16 mouse cellular contexts compared by ENCODE assay signal in the genomic region with DNA sequence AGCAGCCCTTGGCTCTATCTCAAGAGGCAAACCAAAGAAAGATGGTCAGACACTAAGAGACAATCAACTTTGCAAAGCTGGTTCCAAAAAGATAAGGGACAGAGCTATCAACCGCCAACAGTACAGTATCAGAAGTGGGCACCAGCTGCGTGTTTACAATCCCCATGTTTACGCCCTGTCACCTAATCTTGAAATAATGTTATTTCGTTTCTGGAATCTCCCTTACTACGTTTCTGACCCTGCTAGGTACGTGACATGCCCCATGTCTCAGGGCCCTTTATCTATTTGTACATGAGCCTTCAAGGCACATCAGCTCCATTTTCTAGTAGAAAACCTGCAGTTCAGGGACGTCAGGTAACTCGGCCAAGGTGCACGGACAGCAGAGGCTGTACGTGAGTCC. TPM values are rescaled to one million over a fixed set of nuclear protein-coding genes. Genes with fewer than 3 reads are reported as not detected.
DNase-seq lines count a peak whose midpoint lies in the region; ATAC-seq and TF ChIP-seq lines count a peak whose summit lies in the region.
"Had no signal": no experiment of that assay in that cellular context is flagged by ENCODE, and none has a peak within 500 bp of the region (broad histone marks: within the 10 kb centered on the region; RNA-seq: fewer than 3 reads in every experiment).

No protein-coding gene starts in this region.

- no peak for TF ChIP-seq CTCF in liver, embryonic 14.5 days (IDR thresholded peaks at IDR 0.05; ENCODE audit: low read depth)

- no peaks in the 10 kb centered on the region for H3K36me3 ChIP-seq in forebrain, embryonic 11.5 days (ENCODE audit: control insufficient read depth, insufficient read depth, low read length)
- no peaks in the 10 kb centered on the region for H3K36me3 ChIP-seq in forebrain, embryonic 12.5 days (replicated peaks)
- no peaks in the 10 kb centered on the region for H3K36me3 ChIP-seq in liver, embryonic 14.5 days (replicated peaks; ENCODE audit: control insufficient read depth, insufficient read depth, low read depth)
- H3K36me3 ChIP-seq: limb, embryonic 13.5 days had no signal

- no peak overlapping the region for H3K9ac ChIP-seq in forebrain, embryonic 11.5 days (ENCODE audit: low read length)
- H3K9ac ChIP-seq in forebrain, embryonic 12.5 days, result no peak overlapping the region
- peak overlapping the region; percentile 50 for H3K9ac ChIP-seq in liver, embryonic 14.5 days (replicated peaks)
- H3K9ac ChIP-seq: forebrain, embryonic 13.5 days; limb, embryonic 13.5 days had no signal

- TF ChIP-seq EP300 in liver, embryonic 14.5 days (IDR thresholded peaks at IDR 0.05; ENCODE audit: low read depth), result peak; percentile 100

- WGBS in forebrain, embryonic 11.5 days, result 87% methylated on average over 10 of the region's 10 CpGs
- WGBS in forebrain, embryonic 12.5 days, result 91% methylated on average over 10 of the region's 10 CpGs
- 15% methylated on average over 10 of the region's 10 CpGs for WGBS in liver, embryonic 14.5 days (ENCODE audit: insufficient replicate concordance)

- no peaks in the 10 kb centered on the region; the same call in 1 of the 2 replicates for H3K4me1 ChIP-seq in forebrain, embryonic 11.5 days (replicated peaks; ENCODE audit: control insufficient read depth, insufficient read depth, low read length)
- H3K4me1 ChIP-seq in forebrain, embryonic 12.5 days, result peaks cover 9% of the 10 kb centered on the region; the same call in 1 of the 2 replicates
- peaks cover 59 to 65% of the 10 kb centered on the region in 2 experiments for H3K4me1 ChIP-seq in liver, embryonic 14.5 days (replicated peaks; ENCODE audit: control insufficient read depth in 2 of 2, insufficient read depth in 2 of 2, low read length in 1 of 2)
- H3K4me1 ChIP-seq: limb, embryonic 13.5 days had no signal

- no peak for DNase-seq in forebrain, embryonic 11.5 days (ENCODE audit: low spot score)
- DNase-seq in spleen, postnatal 4 days (ENCODE audit: low spot score in 2 of 2), result peak; percentile 38 to 70
- DNase-seq in spleen, adult 18-20 months, result no peak
- DNase-seq in liver, embryonic 14.5 days (ENCODE audit: low read depth in 3 of 3, low spot score in 3 of 3), result peak; percentile 89 to 93 (median 93)
- no peak for DNase-seq in cerebellum, postnatal 4 days (ENCODE audit: low spot score in 2 of 2)
- DNase-seq in thymus, postnatal 4 days, result no peak
- DNase-seq in embryo, embryonic 10 days (ENCODE audit: low spot score), result no peak
- DNase-seq: adrenal gland, postnatal 25 days; cerebellum, adult 11-12 months; gastrocnemius, postnatal 10 days; kidney, postnatal 36 days; right cerebral cortex, postnatal 25 days had no signal

- ATAC-seq in forebrain, embryonic 11.5 days (replicated peaks; ENCODE audit: low FRiP score), result no peak
- no peak for ATAC-seq in forebrain, embryonic 12.5 days (ENCODE audit: low FRiP score)
- peak; percentile 90 for ATAC-seq in liver, embryonic 14.5 days (ENCODE audit: insufficient read depth)
- ATAC-seq: forebrain, embryonic 13.5 days had no signal

- H3K27me3 ChIP-seq in forebrain, embryonic 11.5 days (ENCODE audit: control insufficient read depth, insufficient read depth, low read length), result no peaks in the 10 kb centered on the region
- H3K27me3 ChIP-seq in forebrain, embryonic 12.5 days, result peaks cover 10% of the 10 kb centered on the region; the same call in 1 of the 2 replicates
- H3K27me3 ChIP-seq in liver, embryonic 14.5 days (ENCODE audit: control insufficient read depth, insufficient read depth, low read length), result no peaks in the 10 kb centered on the region
- H3K27me3 ChIP-seq: forebrain, embryonic 13.5 days; limb, embryonic 13.5 days had no signal

- 0 out of 2 replicates have a peak overlapping the region, but pooled peaks have one; percentile 34 for H3K27ac ChIP-seq in forebrain, embryonic 11.5 days (ENCODE audit: low read depth, low read length)
- no peak overlapping the region for H3K27ac ChIP-seq in forebrain, embryonic 12.5 days
- peak overlapping the region; percentile 93 for H3K27ac ChIP-seq in liver, embryonic 14.5 days
- H3K27ac ChIP-seq: forebrain, embryonic 13.5 days; limb, embryonic 13.5 days; macrophage had no signal

- H3K4me3 ChIP-seq in forebrain, embryonic 11.5 days (ENCODE audit: low read depth, low read length), result no peak overlapping the region
- no peak overlapping the region for H3K4me3 ChIP-seq in forebrain, embryonic 12.5 days (replicated peaks)
- peak overlapping the region; percentile 2 to 25; a peak in 3 of 4 replicates for H3K4me3 ChIP-seq in liver, embryonic 14.5 days (ENCODE audit: insufficient read depth in 1 of 2, low read depth in 2 of 2, low read length in 2 of 2)
- H3K4me3 ChIP-seq: forebrain, embryonic 13.5 days; limb, embryonic 13.5 days had no signal

- no peak overlapping the region for H3K4me2 ChIP-seq in forebrain, embryonic 11.5 days (ENCODE audit: low read depth, low read length, severe bottlenecking)
- no peak overlapping the region for H3K4me2 ChIP-seq in forebrain, embryonic 12.5 days
- peak overlapping the region; percentile 68 for H3K4me2 ChIP-seq in liver, embryonic 14.5 days (ENCODE audit: low read depth)
- H3K4me2 ChIP-seq: forebrain, embryonic 13.5 days; limb, embryonic 13.5 days had no signal

- H3K9me3 ChIP-seq in forebrain, embryonic 11.5 days (ENCODE audit: control insufficient read depth, low read length), result no peaks in the 10 kb centered on the region
- H3K9me3 ChIP-seq in forebrain, embryonic 12.5 days, result no peaks in the 10 kb centered on the region
- no peaks in the 10 kb centered on the region for H3K9me3 ChIP-seq in liver, embryonic 14.5 days (ENCODE audit: control insufficient read depth, low read length)
- H3K9me3 ChIP-seq: forebrain, embryonic 13.5 days; limb, embryonic 13.5 days had no signal

RNA-seq across cellular contexts. Expression of gene Gnat2, which starts 4.1 kb away (rescaled TPM):
- 0.33 and 0.99 TPM in 2 replicates for polyA plus RNA-seq in forebrain, embryonic 11.5 days (2014; fragmentation: Nextera tagmentation; extraction: Ambion mirVana)
- polyA plus RNA-seq in forebrain, embryonic 12.5 days (2016; fragmentation: Nextera tagmentation; extraction: Ambion mirVana), result 0.44 and 0.86 TPM in 2 replicates
- 0.60 and 1.4 TPM in 2 replicates for polyA plus RNA-seq in liver, embryonic 14.5 days (2012; rRNA removed)
- 1.8 and 2.5 TPM in 2 replicates for polyA plus RNA-seq in liver, embryonic 14.5 days (2014; fragmentation: Nextera tagmentation; extraction: Ambion mirVana)
- polyA plus RNA-seq: macrophage had no signal

RNA-seq across cellular contexts. Expression of gene Ampd2, which starts 10.3 kb away (rescaled TPM):
- 45.1 and 45.7 TPM in 2 replicates for polyA plus RNA-seq in forebrain, embryonic 11.5 days (2014; fragmentation: Nextera tagmentation; extraction: Ambion mirVana)
- polyA plus RNA-seq in forebrain, embryonic 12.5 days (2016; fragmentation: Nextera tagmentation; extraction: Ambion mirVana), result 47.3 and 50.5 TPM in 2 replicates
- 40.9 and 49.6 TPM in 2 replicates for polyA plus RNA-seq in liver, embryonic 14.5 days (2012; rRNA removed)
- 34.3 and 37.8 TPM in 2 replicates for polyA plus RNA-seq in liver, embryonic 14.5 days (2014; fragmentation: Nextera tagmentation; extraction: Ambion mirVana)

RNA-seq across cellular contexts. Expression of gene Gnai3, which starts 49.2 kb away (rescaled TPM):
- polyA plus RNA-seq in forebrain, embryonic 11.5 days (2014; fragmentation: Nextera tagmentation; extraction: Ambion mirVana), result 210 and 213 TPM in 2 replicates
- polyA plus RNA-seq in forebrain, embryonic 12.5 days (2016; fragmentation: Nextera tagmentation; extraction: Ambion mirVana), result 198 and 205 TPM in 2 replicates
- polyA plus RNA-seq in liver, embryonic 14.5 days (2012; rRNA removed), result 18.4 and 28.7 TPM in 2 replicates
- polyA plus RNA-seq in liver, embryonic 14.5 days (2014; fragmentation: Nextera tagmentation; extraction: Ambion mirVana), result 57.4 and 58.0 TPM in 2 replicates

RNA-seq across cellular contexts. Expression of gene Gstm4, which starts 52.0 kb away (rescaled TPM):
- 11.8 and 14.3 TPM in 2 replicates for polyA plus RNA-seq in forebrain, embryonic 11.5 days (2014; fragmentation: Nextera tagmentation; extraction: Ambion mirVana)
- 11.3 and 12.2 TPM in 2 replicates for polyA plus RNA-seq in forebrain, embryonic 12.5 days (2016; fragmentation: Nextera tagmentation; extraction: Ambion mirVana)
- 11.7 and 11.9 TPM in 2 replicates for polyA plus RNA-seq in liver, embryonic 14.5 days (2012; rRNA removed)
- 17.3 and 17.7 TPM in 2 replicates for polyA plus RNA-seq in liver, embryonic 14.5 days (2014; fragmentation: Nextera tagmentation; extraction: Ambion mirVana)

RNA-seq across cellular contexts. Expression of gene Gpr61, which starts 58.0 kb away (rescaled TPM):
- 0.25 and 0.32 TPM in 2 replicates for polyA plus RNA-seq in forebrain, embryonic 11.5 days (2014; fragmentation: Nextera tagmentation; extraction: Ambion mirVana)
- 0.44 and 0.63 TPM in 2 replicates for polyA plus RNA-seq in forebrain, embryonic 12.5 days (2016; fragmentation: Nextera tagmentation; extraction: Ambion mirVana)
- not detected in 2 replicates for polyA plus RNA-seq in liver, embryonic 14.5 days (2012; rRNA removed)
- polyA plus RNA-seq in liver, embryonic 14.5 days (2014; fragmentation: Nextera tagmentation; extraction: Ambion mirVana), result 0.04 TPM in 1 of 2 replicates, not detected in the other
- polyA plus RNA-seq: macrophage had no signal

Comparison
In these comparisons a context has a peak if more than half of its experiments do, and no peak if none do; other contexts are left out.
1. DNase-seq: peak in spleen, postnatal 4 days (2 of 2) and liver, embryonic 14.5 days (3 of 3); none in forebrain, embryonic 11.5 days (single experiment), spleen, adult 18-20 months (0 of 2), cerebellum, postnatal 4 days (0 of 2), thymus, postnatal 4 days (single experiment) and embryo, embryonic 10 days (single experiment).
2. H3K4me3 ChIP-seq: peak in liver, embryonic 14.5 days (2 of 2); none in forebrain, embryonic 11.5 days (single experiment) and forebrain, embryonic 12.5 days (single experiment).